Mouse (Mus musculus) lung, adult 2 months (tissue): ENCODE results near the gene Lefty1.

Experiments
- CTCF ChIP-seq: fragments of 200-500 bp; IDR thresholded peaks from 2 replicates; pipeline ENCODE4 v1.5.1; 2011; ENCODE audit warnings: mild to moderate bottlenecking, low read length, control low read depth; ENCODE audit not compliant: insufficient read depth
- POLR2A ChIP-seq: fragments of 200-500 bp; IDR thresholded peaks from 2 replicates; pipeline ENCODE4 v1.6.1; 2011; ENCODE audit warnings: low read depth, mild to moderate bottlenecking, control low read depth, low read length, borderline replicate concordance; ENCODE audit errors: extremely low read depth

DNA sequence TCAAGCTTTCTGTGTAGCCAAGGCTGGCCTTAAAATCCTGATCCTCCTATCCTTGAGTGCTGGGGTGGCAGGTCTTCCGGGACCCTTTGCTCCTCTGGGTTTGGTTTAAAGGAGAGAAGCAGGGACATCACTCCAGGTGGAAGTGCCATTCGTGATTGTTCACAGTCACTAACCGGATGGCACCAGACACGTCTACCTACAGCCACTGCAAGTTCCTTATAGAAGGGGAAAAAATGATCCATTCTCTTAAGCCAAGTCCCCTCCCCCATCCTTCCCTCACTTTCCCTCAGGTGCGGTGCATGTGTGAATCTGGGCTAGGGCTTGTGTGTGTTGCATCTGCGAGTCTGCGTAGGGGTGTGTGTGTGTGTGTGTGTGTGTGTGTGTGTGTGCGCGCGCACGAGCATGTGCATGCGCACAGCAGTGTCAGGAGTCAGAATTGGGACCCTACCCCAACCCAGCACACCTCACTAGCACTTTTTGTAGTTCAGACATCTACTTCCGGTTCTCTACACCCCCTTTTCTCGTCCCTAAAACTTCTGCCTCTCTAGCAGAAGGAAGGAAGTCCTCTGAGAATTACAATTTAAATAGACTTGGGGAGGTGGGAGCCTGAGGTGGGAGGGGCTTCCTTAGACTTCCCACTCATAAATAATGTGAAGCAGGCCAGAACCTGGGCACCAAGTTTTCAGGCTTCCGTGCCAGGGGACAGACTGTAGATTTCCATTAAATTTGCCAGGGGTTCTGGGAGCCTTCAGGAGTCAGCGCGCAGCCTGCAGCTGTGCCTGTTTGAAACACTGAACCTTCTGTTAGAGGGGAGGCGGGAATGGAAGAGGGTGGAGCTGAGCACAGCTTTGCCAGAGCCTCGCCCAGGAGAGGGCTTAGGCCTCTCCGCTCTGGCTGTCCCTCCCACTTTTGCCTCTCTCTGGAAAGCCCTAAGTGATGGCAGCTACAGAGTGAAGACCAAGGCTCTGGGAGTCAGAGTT, 10.5 kb downstream of the Lefty1 start:
- TF ChIP-seq CTCF (no peak), POLR2A (no peak)
